Mouse (Mus musculus) ZHBTc4 (cell line): ENCODE data around the gene Dnajb6.

Experiments used
- DNase-seq: peaks from one replicate; pipeline ENCODE4 v3.0.0-alpha.2; 2011; ENCODE audit warnings: low read depth, low spot score

The Dnajb6 gene

DNA sequence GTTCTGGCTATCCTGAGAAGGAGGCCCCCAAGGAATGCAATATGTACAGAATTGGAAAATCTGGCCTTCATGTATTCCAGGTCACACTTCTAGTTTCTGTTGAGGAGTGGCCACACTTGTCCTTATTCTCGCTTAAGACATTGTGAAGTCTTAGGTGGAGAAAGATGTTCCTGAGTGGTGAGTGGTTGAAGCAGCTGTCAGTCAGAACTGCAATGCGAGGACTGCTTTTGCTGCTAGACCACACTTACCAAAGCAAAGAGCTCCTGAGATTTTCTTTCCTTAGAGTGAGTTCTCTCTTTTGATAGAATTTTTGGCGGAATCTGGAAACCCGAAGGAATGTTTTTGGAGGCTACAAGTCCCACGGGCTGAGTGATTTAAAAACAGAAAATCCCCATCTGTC is 112.0 kb downstream of the Dnajb6 start:
- no peak for DNase-seq

DNA sequence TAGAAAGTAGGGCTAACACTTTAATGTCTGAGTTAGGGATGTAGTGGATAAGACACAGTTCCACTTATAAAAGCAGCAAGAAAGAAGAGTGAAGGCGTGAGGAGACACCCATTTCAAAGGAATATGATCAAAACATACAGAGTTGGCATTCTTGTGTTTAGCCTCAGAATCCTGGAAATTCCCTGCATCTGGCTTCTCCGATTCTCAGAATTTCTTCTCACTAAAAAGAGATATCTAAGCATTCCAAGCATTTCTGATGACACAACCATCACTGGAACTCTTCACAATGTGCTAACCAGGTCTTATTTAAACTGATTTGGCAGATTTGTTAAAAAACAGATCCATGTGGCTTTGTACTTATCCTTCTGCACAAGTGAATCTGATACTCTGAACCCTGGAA is 112.6 kb downstream of the Dnajb6 start:
- no peak for DNase-seq

GRCm38 (mm10) chr5:29852376-29852775 is 116.9 kb downstream of the Dnajb6 start:
- DNase-seq = no peak

DNA sequence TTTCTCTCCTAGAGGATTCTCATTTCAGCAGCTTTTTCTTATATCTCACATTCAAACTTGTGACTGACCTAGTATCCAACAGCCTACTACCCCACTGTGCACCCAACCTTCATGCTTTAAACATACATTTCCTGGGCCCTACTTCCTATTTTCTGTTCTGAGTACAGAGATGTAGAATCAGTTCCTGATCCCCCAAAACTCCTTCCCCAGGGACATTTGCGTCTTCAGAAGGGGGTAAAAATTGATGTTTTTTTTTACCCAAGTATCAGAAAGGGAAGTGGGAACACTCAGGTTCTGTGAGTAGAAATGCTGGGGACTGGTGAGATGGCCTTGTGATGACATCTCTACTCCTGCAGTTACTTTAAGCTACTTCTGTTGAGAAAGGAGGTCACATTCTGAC is 117.5 kb downstream of the Dnajb6 start:
- no peak for DNase-seq

- no peak for DNase-seq
Observed at GRCm38 (mm10) chr5:29854376-29854775, 118.9 kb downstream of the Dnajb6 start.

- no peak for DNase-seq
Observed at GRCm38 (mm10) chr5:29854971-29855370, 119.5 kb downstream of the Dnajb6 start.

DNA sequence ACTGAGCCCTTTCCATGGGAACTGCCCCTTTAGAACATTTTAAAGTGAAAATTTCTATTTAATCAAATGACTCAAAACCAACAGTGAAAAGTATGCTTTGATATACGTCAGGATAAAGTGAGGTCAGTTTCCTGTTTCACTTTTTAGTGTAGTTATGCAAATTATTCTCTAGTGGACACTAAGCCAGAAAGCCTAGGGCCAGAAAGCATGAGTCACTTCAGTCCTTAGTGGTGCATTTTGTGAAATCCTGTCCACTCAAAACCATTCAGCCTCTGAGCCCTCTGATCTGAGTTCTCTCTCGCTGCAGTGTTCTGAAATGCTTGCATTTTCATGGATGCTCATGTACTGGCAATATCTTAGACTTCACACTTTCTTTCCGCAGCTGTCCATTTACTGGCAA is 126.0 kb downstream of the Dnajb6 start:
- no peak for DNase-seq

DNA sequence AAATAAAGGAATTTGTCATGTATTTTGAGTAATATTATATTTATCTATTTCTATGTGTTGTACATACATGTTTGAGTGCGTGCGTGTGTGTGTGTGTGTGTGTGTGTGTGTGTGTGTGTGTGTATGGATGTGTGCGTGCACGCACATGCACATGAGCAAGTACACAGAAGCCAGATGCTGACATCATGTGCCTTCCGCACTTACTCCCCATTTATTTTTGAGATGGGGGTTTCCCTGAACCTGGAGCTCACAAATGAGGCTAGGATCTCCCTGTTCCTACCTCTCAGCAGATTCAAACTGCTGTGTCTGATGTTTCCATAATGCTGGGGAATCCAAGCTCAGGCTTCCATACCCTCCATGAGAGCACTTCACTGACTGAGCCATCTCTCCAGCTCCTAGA is 126.9 kb downstream of the Dnajb6 start:
- no peak for DNase-seq

GRCm38 (mm10) chr5:29864291-29864737 is 128.8 kb downstream of the Dnajb6 start:
- no peak for DNase-seq

DNA sequence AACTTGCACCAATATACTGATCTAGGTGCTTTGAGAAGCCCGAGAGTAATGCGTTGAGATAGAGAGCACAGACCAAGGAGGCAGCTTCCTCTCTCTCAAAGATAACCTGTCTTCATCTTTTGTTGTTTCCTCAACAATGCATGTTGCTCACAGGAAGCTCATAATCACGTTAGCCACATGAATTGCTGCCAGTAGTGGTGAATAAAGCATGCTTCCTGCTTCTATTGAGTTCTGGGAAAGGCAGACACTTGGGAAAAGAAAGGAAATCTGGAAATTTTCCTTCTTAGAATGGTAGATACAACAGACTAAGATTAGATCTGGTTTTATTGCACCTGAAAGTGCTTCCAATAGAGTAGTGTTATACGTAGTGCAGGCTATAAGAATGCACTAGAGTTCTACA is 129.5 kb downstream of the Dnajb6 start:
- DNase-seq = no peak
